Mouse (Mus musculus): ENCODE measurements at regions not wholly inside any gene's neighbourhood (a gene's known extent, or its start where the extent isn't known, plus 50 kb on each side); places are given as distances from the start of the nearest gene placed in this dataset.

GRCm38 (mm10) chr8:12205909-12206308 lies 72.7 kb upstream of the A230072I06Rik start:
- no peak for TF ChIP-seq CTCF (IDR thresholded peaks at IDR 0.05; ENCODE audit: control insufficient read depth, insufficient read depth, low read length)
- TF ChIP-seq POLR2A (IDR thresholded peaks at IDR 0.05; ENCODE audit: borderline replicate concordance, control insufficient read depth, low read depth, low read length): no peak

Data from bone marrow, adult 2 months (tissue).